Mouse (Mus musculus) kidney, adult 2 months (tissue): ENCODE results near the gene Abcb8. TPM values are rescaled to one million over a fixed set of nuclear protein-coding genes. Genes with fewer than 3 reads are reported as not detected.

ENCODE experiments used
- DNase-seq: peaks from one replicate; pipeline ENCODE4 v3.0.0; 2021
- H3K27ac ChIP-seq: fragments of 200-500 bp; 2 replicates; pipeline ENCODE4 v1.5.1; 2012; ENCODE audit warnings: low read depth, low read length, control low read depth, inconsistent platforms; ENCODE audit not compliant: insufficient read depth
- H3K27me3 ChIP-seq: fragments of 200-500 bp; replicated peaks from 2 replicates; pipeline ENCODE4 v1.6.1; 2012; ENCODE audit warnings: mild to moderate bottlenecking, moderate library complexity, low read length, inconsistent platforms; ENCODE audit not compliant: control insufficient read depth, insufficient read depth
- H3K36me3 ChIP-seq: fragments of 200-500 bp; 2 replicates; pipeline ENCODE4 v1.6.1; 2012; ENCODE audit warnings: mild to moderate bottlenecking, moderate library complexity, low read length, inconsistent platforms; ENCODE audit not compliant: control insufficient read depth, insufficient read depth
- H3K4me1 ChIP-seq: fragments of 200-500 bp; 2 replicates; pipeline ENCODE4 v1.6.1; 2011; ENCODE audit warnings: low read length; ENCODE audit not compliant: control insufficient read depth, insufficient read depth
- H3K4me3 ChIP-seq: fragments of 200-500 bp; 2 replicates; pipeline ENCODE4 v1.5.1; 2011; ENCODE audit warnings: mild to moderate bottlenecking, low read depth, low read length, control low read depth; ENCODE audit not compliant: insufficient read depth
- CTCF ChIP-seq: fragments of 200-500 bp; conservative IDR thresholded peaks from 2 replicates; pipeline ENCODE4 v1.5.1; 2011; ENCODE audit warnings: low read depth, mild to moderate bottlenecking, control low read depth, low read length, moderate library complexity, mixed read lengths; ENCODE audit not compliant: insufficient read depth, insufficient read length
- POLR2A ChIP-seq: fragments of 200-500 bp; IDR thresholded peaks from one replicate; pipeline ENCODE4 v1.6.1; 2011; ENCODE audit warnings: low read depth, low read length, control low read depth
- WGBS: fragments of 180-500 bp; shearing (Covaris S2); methylation state at CpG from one replicate; pipeline ENCODE4 v1.1.7; 2018; 5-methylcytosine and 5-hydroxymethylcytosine counted together
- polyA plus RNA-seq: library from polyadenylated mRNA; depleted of rRNA; stranded (reverse); fragments of >200 nt; gene quantifications from 2 replicates; pipeline ENCODE4 v1.2.3, GENCODE M21; 2012

The Abcb8 gene
- polyA plus RNA-seq, 1 experiment: 112 TPM

- no peaks in the 10 kb centered on the region for H3K4me1 ChIP-seq
- no peak overlapping the region for H3K4me3 ChIP-seq
- no peak overlapping the region for H3K27ac ChIP-seq
- no peak for DNase-seq
- no peaks in the 10 kb centered on the region for H3K27me3 ChIP-seq
- WGBS: 65% methylated on average over 2 of the region's 2 CpGs
- no peaks in the 10 kb centered on the region for H3K36me3 ChIP-seq
- TF ChIP-seq CTCF (no peak), POLR2A (no peak)
Observed at GRCm38 (mm10) chr5:24409466-24409865, 16.0 kb downstream of the Abcb8 start.

- H3K36me3 ChIP-seq: no peaks in the 10 kb centered on the region
- 86% methylated on average over 2 of the region's 2 CpGs for WGBS
- TF ChIP-seq CTCF (no peak), POLR2A (no peak)
- H3K27me3 ChIP-seq: no peaks in the 10 kb centered on the region
- H3K4me1 ChIP-seq: no peaks in the 10 kb centered on the region
- no peak overlapping the region for H3K27ac ChIP-seq
- H3K4me3 ChIP-seq: no peak overlapping the region
- no peak for DNase-seq
Observed at GRCm38 (mm10) chr5:24412063-24412462, 18.6 kb downstream of the Abcb8 start.

DNA sequence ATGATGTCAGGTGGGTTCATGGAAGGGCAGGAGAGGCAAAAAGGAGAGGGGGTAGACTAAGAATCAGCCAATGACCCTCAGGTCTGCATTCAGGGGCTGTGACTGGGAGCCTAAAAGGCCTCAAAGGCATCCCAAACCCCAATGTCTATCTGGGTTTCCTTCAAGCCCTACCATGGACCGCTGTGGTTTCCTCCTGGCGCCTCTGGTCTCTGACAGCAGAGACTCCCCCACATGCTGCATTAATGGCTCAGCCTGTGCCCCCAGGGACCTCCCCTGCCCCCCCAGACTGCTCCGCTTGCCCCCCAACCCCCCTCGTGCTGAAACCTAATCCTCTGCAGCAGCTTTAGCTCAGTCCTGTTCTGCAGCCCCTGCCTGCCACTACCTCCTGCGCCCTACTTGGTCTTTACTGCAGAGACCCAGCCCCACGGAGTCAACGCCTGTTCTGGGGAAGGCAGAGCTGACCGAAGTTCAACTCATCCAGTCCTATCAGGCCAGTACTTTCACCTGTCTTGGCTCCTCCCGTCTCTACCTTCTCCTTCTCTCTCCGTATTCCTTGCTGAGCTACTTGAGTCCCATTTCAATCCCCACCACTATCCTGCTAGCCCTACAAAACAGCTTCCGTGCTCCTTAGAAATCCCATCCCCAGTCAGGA lies 19.7 kb downstream of the Abcb8 start, which contains the start of gene Asic3:
Gene Asic3 (plus strand): TSS at position 351 of the 652 bp plus-strand sequence.
- H3K4me1 ChIP-seq: no peaks in the 10 kb centered on the region
- no peak within 1 kb of the TSS for H3K27ac ChIP-seq
- no peaks in the 10 kb centered on the region for H3K27me3 ChIP-seq
- WGBS: 26% methylated on average over 11 of the region's 11 CpGs
- no peak within 1 kb of the TSS for H3K4me3 ChIP-seq
- TF ChIP-seq CTCF (no peak), POLR2A (no peak)
- DNase-seq: peak; percentile 49
- H3K36me3 ChIP-seq: no peaks in the 10 kb centered on the region

- WGBS: 48% methylated on average over 13 of the region's 13 CpGs
- no peak for DNase-seq
- H3K4me1 ChIP-seq: no peaks in the 10 kb centered on the region
- H3K36me3 ChIP-seq: no peaks in the 10 kb centered on the region
- no peaks in the 10 kb centered on the region for H3K27me3 ChIP-seq
- no peak overlapping the region for H3K27ac ChIP-seq
- H3K4me3 ChIP-seq: no peak overlapping the region
- TF ChIP-seq POLR2A (no peak), CTCF (no peak)
Observed at GRCm38 (mm10) chr5:24413938-24414337, 20.5 kb downstream of the Abcb8 start.

GRCm38 (mm10) chr5:24416222-24416736 lies 22.8 kb downstream of the Abcb8 start:
- no peaks in the 10 kb centered on the region for H3K27me3 ChIP-seq
- H3K4me3 ChIP-seq: no peak overlapping the region
- no peaks in the 10 kb centered on the region for H3K36me3 ChIP-seq
- H3K4me1 ChIP-seq: no peaks in the 10 kb centered on the region
- WGBS: 4% methylated on average over 21 of the region's 21 CpGs
- peak; percentile 71 for DNase-seq
- TF ChIP-seq POLR2A (no peak), CTCF (peak; percentile 65)
- no peak overlapping the region for H3K27ac ChIP-seq

- Histone ChIP-seq H3K36me3 (no peaks in the 10 kb centered on the region), H3K4me1 (no peaks in the 10 kb centered on the region), H3K27me3 (no peaks in the 10 kb centered on the region), H3K4me3 (no peak overlapping the region), H3K27ac (no peak overlapping the region)
- WGBS: 93% methylated on average over 10 of the region's 10 CpGs
- TF ChIP-seq POLR2A: no peak
- TF ChIP-seq CTCF: no peak
- DNase-seq: no peak
Observed at GRCm38 (mm10) chr5:24417587-24417986, 24.1 kb downstream of the Abcb8 start.

DNA sequence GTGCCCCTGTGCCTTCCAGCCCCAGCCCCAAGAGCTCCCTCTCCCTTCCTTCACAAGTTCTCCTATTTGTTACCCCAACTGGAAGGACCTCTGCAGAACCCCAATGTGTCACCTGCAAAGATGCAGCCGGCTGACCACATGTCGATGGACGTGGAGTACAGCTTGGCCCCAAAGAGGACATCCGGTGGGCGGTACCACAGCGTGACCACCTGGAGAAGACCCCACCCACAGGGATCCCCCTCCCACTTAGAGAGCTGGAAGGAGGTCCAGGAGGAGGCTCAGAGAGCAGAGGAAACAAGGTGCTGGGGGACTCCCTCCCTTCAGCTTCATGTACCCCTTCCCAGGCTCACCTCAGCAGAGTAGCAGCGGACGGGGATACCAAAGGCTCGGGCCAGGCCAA lies 26.9 kb downstream of the Abcb8 start:
- Histone ChIP-seq H3K4me1 (no peaks in the 10 kb centered on the region), H3K36me3 (no peaks in the 10 kb centered on the region), H3K4me3 (no peak overlapping the region), H3K27ac (no peak overlapping the region), H3K27me3 (no peaks in the 10 kb centered on the region)
- no peak for DNase-seq
- WGBS: 95% methylated on average over 9 of the region's 9 CpGs
- no peak for TF ChIP-seq POLR2A
